Mouse (Mus musculus): ENCODE data around the gene Nynrin.

DNA sequence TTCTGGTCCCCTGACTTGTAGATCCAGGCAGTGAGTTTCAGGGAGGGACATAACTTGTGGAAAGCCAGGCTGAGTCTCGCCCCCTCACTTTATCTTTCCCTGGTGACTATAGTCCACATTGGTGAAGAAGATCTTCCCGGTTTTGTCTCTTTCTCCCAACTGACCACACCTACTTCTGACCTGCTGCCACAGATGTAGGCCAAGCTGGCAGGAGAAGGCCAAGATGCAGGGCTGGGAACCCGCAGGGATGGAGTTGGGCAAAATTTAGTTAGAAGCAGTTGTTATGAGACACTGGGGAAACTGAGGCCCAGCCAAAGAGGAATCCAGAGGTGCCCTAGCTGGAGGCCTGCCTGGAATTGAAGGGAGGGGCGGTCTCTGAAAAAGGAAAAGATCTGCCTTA, 20.7 kb upstream of the Nynrin start:
- TF ChIP-seq CTCF (IDR thresholded peaks at IDR 0.05; ENCODE audit: control insufficient read depth, insufficient read depth, insufficient read length) (no peak), USF1 (IDR thresholded peaks at IDR 0.05; ENCODE audit: low read depth) (no peak), MAX (IDR thresholded peaks at IDR 0.05) (no peak), MYOG (IDR thresholded peaks at IDR 0.05; ENCODE audit: control insufficient read depth, extremely low read depth, insufficient read length) (no peak), MYOD1 (IDR thresholded peaks at IDR 0.05; ENCODE audit: control insufficient read depth, insufficient read length, low read depth) (no peak), FOSL1 (IDR thresholded peaks at IDR 0.05; ENCODE audit: insufficient read depth, low read length, poor library complexity, severe bottlenecking) (no peak), CEBPB (IDR thresholded peaks at IDR 0.05; ENCODE audit: low read depth) (no peak)
